Mouse (Mus musculus) erythroblast, adult 5-6 weeks (primary cell): Measurements from ENCODE around the gene Arl8b. TPM values are rescaled to one million over a fixed set of nuclear protein-coding genes. Genes with fewer than 3 reads are reported as not detected.

Experiments
- ATAC-seq: replicated peaks from 2 replicates; pipeline ENCODE4 v1.8.0; 2016; ENCODE audit warnings: moderate number of reproducible peaks, mild to moderate bottlenecking, moderate TSS enrichment, inconsistent platforms; ENCODE audit not compliant: poor library complexity, low FRiP score, severe bottlenecking
- total RNA-seq, 2 experiments: library from RNA; stranded (forward) in 1 of 2; stranded (reverse) in 1 of 2; fragments of 150-400 nt in 1 of 2; fragments of 200-764, 138-1000 nt in 1 of 2; gene quantifications; 2 replicates each; pipeline versions ENCODE4 v1.2.3 to v1.2.4; 2015 to 2017; ENCODE audit warnings: low replicate concordance in 2 of 2

Arl8b gene
- total RNA-seq, 2 experiments from 2014 or later = 19.3 to 33.0 TPM

DNA sequence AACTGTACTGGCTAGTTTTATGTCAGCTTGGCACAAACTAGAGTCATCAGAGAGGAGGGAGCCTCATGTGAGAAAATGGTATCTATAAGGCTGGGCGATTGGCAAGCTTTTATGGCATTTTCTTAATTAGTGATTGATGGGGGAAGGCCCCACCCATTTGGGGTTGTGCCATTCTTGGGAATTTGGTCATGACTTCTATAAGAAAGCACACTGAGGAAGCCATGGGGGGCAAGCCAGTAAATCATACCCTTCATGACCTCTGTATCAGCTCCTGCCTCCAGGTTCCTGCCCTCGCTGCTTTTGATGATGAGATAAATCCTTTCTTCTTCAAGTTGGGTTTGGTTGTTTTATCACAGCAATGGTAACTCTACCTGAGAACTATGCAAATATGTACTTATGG is 87.5 kb downstream of the Arl8b start:
- no peak for ATAC-seq

DNA sequence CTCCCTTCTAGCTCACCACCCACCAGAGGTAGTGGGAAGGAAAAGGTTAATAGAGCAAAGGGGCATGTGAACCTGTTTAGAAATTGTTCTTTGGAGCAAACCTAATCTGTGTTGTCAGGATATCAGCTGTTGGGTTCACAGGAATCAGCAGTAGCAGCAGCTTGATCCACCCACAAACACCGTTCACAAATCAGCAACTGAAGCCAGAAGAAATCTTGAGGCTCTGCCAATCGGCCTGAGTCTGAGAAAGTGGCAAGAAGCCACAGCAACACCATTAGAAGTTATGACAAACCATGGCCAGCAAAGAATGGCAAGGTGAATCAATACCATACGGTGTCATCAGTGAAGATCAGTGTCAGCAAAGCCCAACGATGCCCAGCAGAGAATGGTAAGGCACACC is 88.4 kb downstream of the Arl8b start:
- no peak for ATAC-seq

Other genes with a start within 250 kb of the Arl8b start
- gene Bhlhe40, start 122.5 kb upstream of the Arl8b start, total RNA-seq (2015; ENCODE audit: low replicate concordance) = 3.3 and 8.6 TPM in 2 replicates
- 2.9 and 11.7 TPM in 2 replicates for gene Bhlhe40, start 122.5 kb upstream of the Arl8b start, total RNA-seq (2017; ENCODE audit: low replicate concordance)
- 16.7 and 21.7 TPM in 2 replicates for gene Edem1, start 45.5 kb downstream of the Arl8b start, total RNA-seq (2015; ENCODE audit: low replicate concordance)
- 19.3 and 25.6 TPM in 2 replicates for gene Edem1, start 45.5 kb downstream of the Arl8b start, total RNA-seq (2017; ENCODE audit: low replicate concordance)